Mouse (Mus musculus) liver, adult 2 months (tissue): Measurements from ENCODE around the gene Tmem206. TPM values are rescaled to one million over a fixed set of nuclear protein-coding genes. Genes with fewer than 3 reads are reported as not detected.

Experiments
- DNase-seq: peaks from one replicate; pipeline ENCODE4 v3.0.0-alpha.2; 2011; ENCODE audit warnings: low read depth, low spot score; ENCODE audit errors: extremely low read depth
- H3K27ac ChIP-seq: fragments of 200-500 bp; replicated peaks from 2 replicates; pipeline ENCODE4 v1.5.1; 2012; ENCODE audit warnings: low read depth, mild to moderate bottlenecking, control low read depth, inconsistent platforms, low read length; ENCODE audit not compliant: insufficient read depth
- H3K27me3 ChIP-seq: fragments of 200-500 bp; 2 replicates; pipeline ENCODE4 v1.6.1; 2012; ENCODE audit warnings: mild to moderate bottlenecking, moderate library complexity, low read length, inconsistent platforms; ENCODE audit not compliant: control insufficient read depth, insufficient read depth
- H3K36me3 ChIP-seq: fragments of 200-500 bp; 2 replicates; pipeline ENCODE4 v1.6.1; 2012; ENCODE audit warnings: low read length, inconsistent platforms; ENCODE audit not compliant: control insufficient read depth, insufficient read depth
- H3K4me1 ChIP-seq: fragments of 200-500 bp; 2 replicates; pipeline ENCODE4 v1.6.1; 2011; ENCODE audit warnings: low read length; ENCODE audit not compliant: control insufficient read depth, insufficient read depth
- H3K4me3 ChIP-seq: fragments of 200-500 bp; 2 replicates; pipeline ENCODE4 v1.5.1; 2011; ENCODE audit warnings: low read depth, mild to moderate bottlenecking, control low read depth, low read length, moderate library complexity; ENCODE audit not compliant: insufficient read depth
- H3K79me2 ChIP-seq: fragments of 200-500 bp; 2 replicates; pipeline ENCODE4 v1.6.1; 2012; ENCODE audit warnings: inconsistent platforms, mild to moderate bottlenecking, low read length, moderate library complexity; ENCODE audit not compliant: control insufficient read depth, insufficient read depth
- H3K9ac ChIP-seq: fragments of 200-500 bp; 2 replicates; pipeline ENCODE4 v1.6.1; 2012; ENCODE audit warnings: low read depth, mild to moderate bottlenecking, control low read depth, inconsistent platforms, low read length
- CTCF ChIP-seq: fragments of 200-500 bp; IDR thresholded peaks from 2 replicates; pipeline ENCODE4 v1.5.1; 2011; ENCODE audit warnings: low read depth, low read length, control low read depth
- POLR2A ChIP-seq: fragments of 200-500 bp; IDR thresholded peaks from 2 replicates; pipeline ENCODE4 v1.6.1; 2011; ENCODE audit warnings: low read length, control low read depth; ENCODE audit not compliant: insufficient read depth; ENCODE audit errors: extremely low read depth
- WGBS: fragments of 180-500 bp; shearing (Covaris S2); methylation state at CpG from one replicate; pipeline ENCODE4 v1.1.7; 2018; 5-methylcytosine and 5-hydroxymethylcytosine counted together
- polyA plus RNA-seq: library from polyadenylated mRNA; depleted of rRNA; stranded (reverse); fragments of >200 nt; gene quantifications from 2 replicates; pipeline ENCODE4 v1.2.3, GENCODE M21; 2012
- total RNA-seq: library from RNA; depleted of rRNA; stranded (reverse); fragments of >200 nt; gene quantifications from 2 replicates; pipeline ENCODE4 v1.2.3, GENCODE M21; 2014

Gene Tmem206
- total and polyA plus RNA-seq, 2 experiments = 1.0 to 1.5 TPM

DNA sequence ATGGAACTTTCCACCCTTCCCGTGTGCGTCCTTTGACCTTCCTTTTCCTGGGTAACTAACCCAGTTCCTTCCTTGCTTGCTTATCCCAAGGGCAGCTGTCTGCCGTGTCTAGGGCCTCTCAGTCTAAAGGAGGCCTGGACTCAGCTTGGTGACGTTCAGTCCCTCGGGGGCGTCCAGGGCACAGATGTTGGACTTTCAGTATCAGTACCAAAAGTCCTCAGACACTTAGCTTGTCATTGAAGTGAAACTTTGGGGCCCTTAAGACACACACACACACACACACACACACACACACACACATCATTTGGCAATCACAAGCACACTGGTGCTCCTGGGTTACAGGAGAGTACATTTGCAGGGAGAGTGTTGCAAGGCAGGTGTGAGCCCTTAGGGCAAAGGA is 21.5 kb upstream of the Tmem206 start:
- H3K4me1 ChIP-seq = no peaks in the 10 kb centered on the region
- H3K27ac ChIP-seq = no peak overlapping the region
- H3K9ac ChIP-seq = no peak overlapping the region
- no peak overlapping the region for H3K4me3 ChIP-seq
- TF ChIP-seq POLR2A (no peak), CTCF (no peak)
- no peak for DNase-seq
- H3K36me3 ChIP-seq = no peaks in the 10 kb centered on the region
- 74% methylated on average over 6 of the region's 6 CpGs for WGBS
- no peaks in the 10 kb centered on the region for H3K27me3 ChIP-seq
- no peaks in the 10 kb centered on the region for H3K79me2 ChIP-seq

DNA sequence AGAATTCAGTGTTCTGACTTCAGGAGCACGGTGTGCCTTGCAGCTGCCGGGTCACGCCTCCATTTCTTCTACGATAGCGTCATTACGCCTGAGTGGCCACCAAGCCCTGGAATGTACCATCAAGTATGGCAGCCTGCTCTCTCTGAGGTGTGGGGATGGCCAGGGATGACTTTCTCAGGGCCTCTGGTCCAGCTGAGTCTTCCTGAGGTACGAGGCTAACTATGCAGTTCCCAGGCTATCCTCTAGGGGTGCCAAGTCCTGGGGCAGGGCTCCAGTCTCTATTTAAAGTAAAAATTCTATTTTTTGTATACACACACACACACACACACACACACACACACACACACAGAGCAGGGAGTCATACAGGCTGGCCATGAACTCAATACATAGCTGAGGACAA is 20.1 kb upstream of the Tmem206 start:
- 74% methylated on average over 7 of the region's 7 CpGs for WGBS
- no peak for DNase-seq
- H3K27me3 ChIP-seq = no peaks in the 10 kb centered on the region
- H3K4me3 ChIP-seq = no peak overlapping the region
- H3K4me1 ChIP-seq = no peaks in the 10 kb centered on the region
- TF ChIP-seq CTCF (peak; percentile 61; the same call in 1 of the 2 replicates), POLR2A (no peak)
- H3K27ac ChIP-seq = no peak overlapping the region
- H3K79me2 ChIP-seq = no peaks in the 10 kb centered on the region
- H3K36me3 ChIP-seq = no peaks in the 10 kb centered on the region
- H3K9ac ChIP-seq = no peak overlapping the region

DNA sequence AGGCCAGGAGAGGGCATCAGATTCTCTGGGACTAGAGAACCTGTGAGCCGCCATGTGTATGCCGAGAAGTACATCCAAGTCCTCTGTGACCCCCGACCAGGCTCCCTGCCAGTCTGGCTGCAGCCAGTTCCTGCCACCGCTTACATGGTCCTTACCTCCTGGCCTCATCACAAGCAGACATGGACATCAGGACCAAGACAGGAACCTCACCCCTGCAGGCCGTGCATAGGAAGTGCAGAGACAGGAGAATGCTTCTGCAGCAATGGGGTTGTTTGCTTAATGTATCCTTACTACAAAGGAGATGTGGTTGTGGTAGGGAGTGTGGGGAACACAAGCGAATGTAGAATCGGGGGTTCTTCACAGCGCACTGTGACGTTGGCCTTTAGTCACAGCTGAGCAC is 19.4 kb upstream of the Tmem206 start:
- Histone ChIP-seq H3K36me3 (no peaks in the 10 kb centered on the region), H3K4me3 (no peak overlapping the region), H3K79me2 (no peaks in the 10 kb centered on the region), H3K9ac (no peak overlapping the region), H3K27ac (no peak overlapping the region), H3K4me1 (peaks cover 1% of the 10 kb centered on the region; the same call in 1 of the 2 replicates), H3K27me3 (no peaks in the 10 kb centered on the region)
- 0 out of 2 replicates have a peak, but pooled peaks have one; percentile 2 for TF ChIP-seq CTCF
- TF ChIP-seq POLR2A = no peak
- no peak for DNase-seq
- 91% methylated on average over 9 of the region's 9 CpGs for WGBS

DNA sequence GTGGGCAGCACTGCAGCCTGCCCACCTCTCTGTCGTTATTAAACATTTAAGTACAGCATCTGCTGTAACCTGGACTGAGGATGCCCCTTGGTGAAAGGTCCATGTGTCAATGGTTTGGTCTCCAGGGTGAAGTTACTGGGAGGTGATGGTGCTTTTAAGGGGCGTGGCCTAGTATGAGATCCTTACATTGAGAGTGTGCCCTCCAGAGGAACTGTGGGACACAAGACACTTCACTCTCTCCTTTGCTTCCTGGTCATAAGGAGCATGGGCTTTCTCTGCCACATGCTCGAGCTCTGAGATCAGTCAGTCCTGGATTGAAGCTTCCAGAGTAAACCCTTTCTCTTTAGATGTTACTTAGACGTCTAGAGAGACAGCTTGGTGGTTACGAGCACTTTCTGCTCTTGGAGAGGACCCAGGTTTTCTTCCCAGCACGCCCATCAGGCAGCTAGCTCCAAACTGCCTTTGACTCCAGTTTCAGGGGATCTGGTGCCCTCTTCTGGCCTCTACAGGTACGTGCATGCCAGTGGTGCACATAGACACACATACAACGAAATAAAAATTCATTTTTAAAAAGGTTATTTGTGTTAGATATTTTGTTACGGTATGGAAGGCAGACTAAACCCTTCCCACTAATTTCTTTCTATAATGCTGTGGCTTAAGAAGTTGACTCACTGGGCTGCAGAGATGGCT is 17.8 kb upstream of the Tmem206 start:
- 94% methylated on average over 9 of the region's 9 CpGs for WGBS
- Histone ChIP-seq H3K36me3 (no peaks in the 10 kb centered on the region), H3K79me2 (no peaks in the 10 kb centered on the region), H3K27me3 (no peaks in the 10 kb centered on the region), H3K27ac (no peak overlapping the region), H3K4me1 (peaks cover 6% of the 10 kb centered on the region; the same call in 1 of the 2 replicates), H3K4me3 (no peak overlapping the region), H3K9ac (no peak overlapping the region)
- no peak for DNase-seq
- no peak for TF ChIP-seq POLR2A
- TF ChIP-seq CTCF = peak; percentile 45; the same call in 1 of the 2 replicates

DNA sequence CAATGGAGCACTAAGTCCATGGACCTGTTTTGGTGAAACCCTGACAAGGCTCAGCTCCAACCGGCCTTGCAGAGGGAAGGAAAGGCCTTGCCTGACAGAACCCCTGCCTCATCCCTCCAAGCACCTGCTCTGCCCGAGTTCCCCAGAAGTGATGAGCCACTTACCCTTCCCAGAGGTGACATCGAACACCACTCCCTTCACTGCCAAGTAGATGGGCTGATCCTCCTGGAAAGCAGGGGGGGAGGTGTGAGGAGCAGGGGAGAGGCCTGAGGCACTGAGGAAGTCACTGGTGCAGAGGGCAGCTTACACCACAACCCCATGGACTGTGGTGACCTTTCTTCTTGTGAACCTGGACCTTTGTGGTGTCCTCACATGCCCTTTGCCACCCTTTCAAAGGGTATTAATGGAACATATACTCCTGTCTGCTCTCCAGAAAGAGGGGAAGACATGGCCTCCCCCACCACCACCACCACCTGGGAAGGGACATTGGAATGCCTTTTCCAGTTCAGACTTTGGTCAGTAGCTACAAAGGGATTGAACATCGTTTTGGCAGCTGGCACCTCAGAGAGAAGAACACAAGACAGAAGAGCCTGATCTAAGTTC is 14.3 kb upstream of the Tmem206 start:
- TF ChIP-seq CTCF (no peak), POLR2A (no peak)
- no peaks in the 10 kb centered on the region for H3K79me2 ChIP-seq
- no peak overlapping the region for H3K27ac ChIP-seq
- no peaks in the 10 kb centered on the region for H3K36me3 ChIP-seq
- H3K4me3 ChIP-seq = no peak overlapping the region
- DNase-seq = peak; percentile 45
- WGBS = 67% methylated on average over 4 of the region's 4 CpGs
- no peaks in the 10 kb centered on the region for H3K27me3 ChIP-seq
- H3K4me1 ChIP-seq = peaks cover 9% of the 10 kb centered on the region; the same call in 1 of the 2 replicates
- no peak overlapping the region for H3K9ac ChIP-seq

DNA sequence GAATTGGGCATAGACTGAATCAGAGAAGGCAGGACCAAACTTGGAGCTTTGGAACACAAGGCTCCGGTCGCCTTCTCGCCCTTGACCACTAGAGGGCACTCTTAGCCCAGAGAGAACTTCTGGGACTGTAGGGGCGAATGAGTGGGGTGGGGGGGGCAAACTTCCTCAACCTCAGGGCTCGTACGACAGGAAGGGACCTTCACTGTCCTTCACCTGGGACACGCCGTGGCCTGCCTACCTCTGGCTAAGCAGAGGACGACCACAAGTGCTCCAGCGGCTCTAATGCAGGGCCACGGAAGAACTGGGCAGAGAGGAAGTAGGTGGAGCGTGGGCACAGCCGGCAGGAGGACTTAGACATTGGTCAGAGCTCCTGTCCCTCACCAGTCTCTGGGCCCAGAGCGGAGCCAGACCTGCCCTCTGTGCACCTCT is 13.2 kb upstream of the Tmem206 start:
- Histone ChIP-seq H3K9ac (peak overlapping the region; percentile 73), H3K79me2 (no peaks in the 10 kb centered on the region), H3K27ac (peak overlapping the region; percentile 55), H3K4me1 (peaks cover 10% of the 10 kb centered on the region; the same call in 1 of the 2 replicates), H3K36me3 (no peaks in the 10 kb centered on the region), H3K27me3 (no peaks in the 10 kb centered on the region), H3K4me3 (peak overlapping the region; percentile 69)
- WGBS = under 1% methylated on average over 14 of the region's 14 CpGs
- TF ChIP-seq POLR2A = no peak
- peak; percentile 88 for TF ChIP-seq CTCF
- DNase-seq = peak; percentile 85
